8 mouse cellular contexts compared by ENCODE assay signal in the genomic region with DNA sequence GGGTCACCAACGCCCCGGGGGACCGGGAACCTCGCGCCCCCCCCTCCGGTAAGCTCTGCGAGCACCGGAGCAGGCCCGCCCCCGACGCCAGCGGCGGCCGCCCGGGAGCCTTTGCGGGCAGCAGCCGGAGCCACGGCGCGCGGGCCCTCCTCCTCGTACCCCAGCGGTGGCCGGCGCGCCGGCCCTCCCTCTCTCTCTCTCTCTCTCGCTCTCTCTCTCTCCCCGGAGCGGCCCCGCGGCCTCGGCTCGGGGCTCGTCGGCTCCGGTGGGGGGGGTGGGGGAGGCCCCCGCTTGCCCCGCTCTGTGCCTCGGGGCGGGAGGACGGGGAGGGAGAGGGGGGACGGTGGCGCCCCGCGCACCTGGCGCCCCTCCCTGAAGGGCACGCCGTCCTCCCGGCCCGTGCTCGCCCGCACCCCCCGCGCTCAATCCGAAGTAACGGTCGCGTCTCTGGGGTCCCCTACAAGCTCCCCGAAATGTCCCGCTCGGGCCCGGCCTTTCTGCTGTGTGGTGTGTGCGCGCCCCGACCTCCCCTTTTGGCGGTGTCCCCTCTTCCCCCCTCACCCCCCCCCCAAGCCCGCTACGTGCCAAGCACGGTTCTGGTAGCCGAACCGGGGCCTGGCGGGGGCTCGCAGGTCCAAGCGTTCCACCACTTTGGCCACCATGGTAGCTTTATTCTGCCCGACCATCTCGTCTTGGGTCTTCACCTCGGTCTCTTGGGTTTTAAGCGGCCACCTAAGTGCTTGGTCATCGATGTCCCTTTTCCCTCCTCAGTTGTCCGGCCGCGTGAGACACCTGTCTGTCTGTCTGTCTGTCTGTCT. TPM values are rescaled to one million over a fixed set of nuclear protein-coding genes. Genes with fewer than 3 reads are reported as not detected.
DNase-seq lines count a peak whose midpoint lies in the region; ATAC-seq and TF ChIP-seq lines count a peak whose summit lies in the region.

No protein-coding gene starts in this region.

- H3K36me3 ChIP-seq in spleen, adult 2 months (ENCODE audit: control insufficient read depth, insufficient read depth, low read length): no peaks in the 10 kb centered on the region
- H3K36me3 ChIP-seq in heart, embryonic 14.5 days (ENCODE audit: control insufficient read depth, insufficient read depth, low read length): peaks cover 10% of the 10 kb centered on the region; the same call in 1 of the 2 replicates
- no peaks in the 10 kb centered on the region for H3K36me3 ChIP-seq in liver, embryonic 16.5 days (ENCODE audit: control insufficient read depth, insufficient read depth)
- no peaks in the 10 kb centered on the region for H3K36me3 ChIP-seq in stomach, embryonic 16.5 days (ENCODE audit: control insufficient read depth, insufficient read depth, low read length)

- H3K27ac ChIP-seq in spleen, adult 2 months (ENCODE audit: insufficient read depth, low read length): no peak overlapping the region
- peak overlapping the region in 1 of 2 experiments; percentile 89; a peak in 2 of 4 replicates for H3K27ac ChIP-seq in heart, embryonic 14.5 days (replicated peaks in 1 of 2; ENCODE audit: control insufficient read depth in 1 of 2, insufficient read depth in 1 of 2, low read depth in 2 of 2, low read length in 2 of 2)
- H3K27ac ChIP-seq in liver, embryonic 16.5 days (ENCODE audit: low read length): peak overlapping the region; percentile 67
- peak overlapping the region; percentile 79 for H3K27ac ChIP-seq in stomach, embryonic 16.5 days (ENCODE audit: low read length)

- no peak for TF ChIP-seq CTCF in spleen, adult 2 months (IDR thresholded peaks at IDR 0.05; ENCODE audit: extremely low read depth, insufficient read depth, insufficient read length, insufficient replicate concordance)

- DNase-seq in cerebellum, adult 11-12 months: peak; percentile 65
- no peak for DNase-seq in cerebellum, postnatal 36 days
- peak in 1 of 2 experiments; percentile 37 for DNase-seq in spleen, adult 2 months (ENCODE audit: low read depth in 1 of 2, low spot score in 2 of 2)
- DNase-seq in spleen, adult 18-20 months: no peak
- no peak for DNase-seq in adipocyte (ENCODE audit: low spot score)

- no peak for TF ChIP-seq POLR2A in spleen, adult 2 months (IDR thresholded peaks at IDR 0.05; ENCODE audit: low read depth, low read length)

- H3K9me3 ChIP-seq in heart, embryonic 14.5 days (ENCODE audit: control insufficient read depth, low read length): peaks cover 3% of the 10 kb centered on the region
- H3K9me3 ChIP-seq in liver, embryonic 16.5 days (replicated peaks; ENCODE audit: control insufficient read depth, low read length): no peaks in the 10 kb centered on the region
- no peaks in the 10 kb centered on the region for H3K9me3 ChIP-seq in stomach, embryonic 16.5 days (replicated peaks; ENCODE audit: control insufficient read depth, low read length)

- peak overlapping the region; percentile 75 for H3K4me3 ChIP-seq in spleen, adult 2 months (ENCODE audit: extremely low read depth, insufficient read depth, insufficient read length)
- H3K4me3 ChIP-seq in heart, embryonic 14.5 days (ENCODE audit: control insufficient read depth in 1 of 2, insufficient read depth in 1 of 2, low read depth in 1 of 2, low read length in 2 of 2): peak overlapping the region; percentile 83 to 98
- H3K4me3 ChIP-seq in liver, embryonic 16.5 days (ENCODE audit: low read depth, low read length): peak overlapping the region; percentile 90
- H3K4me3 ChIP-seq in stomach, embryonic 16.5 days (replicated peaks; ENCODE audit: low read length): peak overlapping the region; percentile 94

- WGBS in spleen, adult 2 months: under 1% methylated on average over 70 of the region's 83 CpGs
- under 1% methylated on average over 45 of the region's 83 CpGs for WGBS in heart, embryonic 14.5 days
- WGBS in liver, embryonic 16.5 days (ENCODE audit: insufficient replicate concordance): under 1% methylated on average over 39 of the region's 83 CpGs
- under 1% methylated on average over 50 of the region's 83 CpGs for WGBS in stomach, embryonic 16.5 days

- H3K4me2 ChIP-seq in heart, embryonic 14.5 days (ENCODE audit: low read length): peak overlapping the region; percentile 82
- H3K4me2 ChIP-seq in liver, embryonic 16.5 days (ENCODE audit: low read depth, low read length): peak overlapping the region; percentile 89
- peak overlapping the region; percentile 89 for H3K4me2 ChIP-seq in stomach, embryonic 16.5 days (ENCODE audit: low read depth, low read length)

- H3K27me3 ChIP-seq in spleen, adult 2 months (ENCODE audit: control insufficient read depth, insufficient read depth, low read length): no peaks in the 10 kb centered on the region
- no peaks in the 10 kb centered on the region for H3K27me3 ChIP-seq in heart, embryonic 14.5 days (ENCODE audit: control insufficient read depth, insufficient read depth, low read length)
- no peaks in the 10 kb centered on the region for H3K27me3 ChIP-seq in liver, embryonic 16.5 days (ENCODE audit: control insufficient read depth, insufficient read depth, low read depth, low read length)
- no peaks in the 10 kb centered on the region for H3K27me3 ChIP-seq in stomach, embryonic 16.5 days (ENCODE audit: control insufficient read depth, insufficient read depth, low read length)

- peak overlapping the region; percentile 99 for H3K9ac ChIP-seq in heart, embryonic 14.5 days (ENCODE audit: low read length)
- H3K9ac ChIP-seq in liver, embryonic 16.5 days (ENCODE audit: low read depth, low read length): peak overlapping the region; percentile 93
- H3K9ac ChIP-seq in stomach, embryonic 16.5 days (ENCODE audit: low read length): peak overlapping the region; percentile 99

- H3K4me1 ChIP-seq in spleen, adult 2 months (ENCODE audit: control insufficient read depth, insufficient read depth, insufficient read length): peaks cover 18% of the 10 kb centered on the region; the same call in 1 of the 2 replicates
- peaks cover 7 to 38% of the 10 kb centered on the region in 2 experiments for H3K4me1 ChIP-seq in heart, embryonic 14.5 days (ENCODE audit: control insufficient read depth in 2 of 2, insufficient read depth in 2 of 2, low read length in 2 of 2)
- peaks cover 29% of the 10 kb centered on the region for H3K4me1 ChIP-seq in liver, embryonic 16.5 days (ENCODE audit: control insufficient read depth, low read depth, low read length)
- peaks cover 20% of the 10 kb centered on the region for H3K4me1 ChIP-seq in stomach, embryonic 16.5 days (ENCODE audit: control insufficient read depth, insufficient read depth, low read length)

- ATAC-seq in heart, embryonic 14.5 days (ENCODE audit: insufficient number of reproducible peaks, insufficient read depth, low FRiP score, low read depth): peak; percentile 55
- peak; percentile 68 for ATAC-seq in liver, embryonic 16.5 days (ENCODE audit: low read depth)
- ATAC-seq in stomach, embryonic 16.5 days (ENCODE audit: insufficient read depth, low FRiP score): peak; percentile 34; the same call in 1 of the 2 replicates

RNA-seq across cellular contexts. Expression of gene Gigyf1, which starts 7.6 kb away (rescaled TPM):
- 40.3 and 49.8 TPM in 2 replicates for polyA plus RNA-seq in spleen, adult 2 months (2012; rRNA removed)
- 8.7 and 9.6 TPM in 2 replicates for polyA plus RNA-seq in heart, embryonic 14.5 days (2014; fragmentation: Nextera tagmentation; extraction: Ambion mirVana)
- 2.8 and 3.1 TPM in 2 replicates for polyA plus RNA-seq in liver, embryonic 16.5 days (2015; fragmentation: Nextera tagmentation; extraction: Ambion mirVana)
- 7.7 and 9.0 TPM in 2 replicates for polyA plus RNA-seq in stomach, embryonic 16.5 days (2015; fragmentation: Nextera tagmentation; extraction: Ambion mirVana)

RNA-seq across cellular contexts. Expression of gene Pop7, which starts 8.5 kb away (rescaled TPM):
- polyA plus RNA-seq in spleen, adult 2 months (2012; rRNA removed): 26.6 and 40.1 TPM in 2 replicates
- polyA plus RNA-seq in heart, embryonic 14.5 days (2014; fragmentation: Nextera tagmentation; extraction: Ambion mirVana): 44.3 and 49.8 TPM in 2 replicates
- 28.1 and 28.3 TPM in 2 replicates for polyA plus RNA-seq in liver, embryonic 16.5 days (2015; fragmentation: Nextera tagmentation; extraction: Ambion mirVana)
- 46.4 and 48.1 TPM in 2 replicates for polyA plus RNA-seq in stomach, embryonic 16.5 days (2015; fragmentation: Nextera tagmentation; extraction: Ambion mirVana)

RNA-seq across cellular contexts. Expression of gene Epo, which starts 22.3 kb away (rescaled TPM):
- polyA plus RNA-seq in spleen, adult 2 months (2012; rRNA removed): not detected in 2 replicates
- polyA plus RNA-seq in heart, embryonic 14.5 days (2014; fragmentation: Nextera tagmentation; extraction: Ambion mirVana): not detected in 2 replicates
- polyA plus RNA-seq in liver, embryonic 16.5 days (2015; fragmentation: Nextera tagmentation; extraction: Ambion mirVana): 0.81 and 1.2 TPM in 2 replicates
- not detected in 2 replicates for polyA plus RNA-seq in stomach, embryonic 16.5 days (2015; fragmentation: Nextera tagmentation; extraction: Ambion mirVana)

RNA-seq across cellular contexts. Expression of gene Gnb2, which starts 22.5 kb away (rescaled TPM):
- 762 and 932 TPM in 2 replicates for polyA plus RNA-seq in spleen, adult 2 months (2012; rRNA removed)
- 296 and 340 TPM in 2 replicates for polyA plus RNA-seq in heart, embryonic 14.5 days (2014; fragmentation: Nextera tagmentation; extraction: Ambion mirVana)
- 125 and 127 TPM in 2 replicates for polyA plus RNA-seq in liver, embryonic 16.5 days (2015; fragmentation: Nextera tagmentation; extraction: Ambion mirVana)
- 257 and 284 TPM in 2 replicates for polyA plus RNA-seq in stomach, embryonic 16.5 days (2015; fragmentation: Nextera tagmentation; extraction: Ambion mirVana)

RNA-seq across cellular contexts. Expression of gene Zan, which starts 33.9 kb away (rescaled TPM):
- 0.02 and 0.06 TPM in 2 replicates for polyA plus RNA-seq in spleen, adult 2 months (2012; rRNA removed)
- 0.11 and 0.16 TPM in 2 replicates for polyA plus RNA-seq in heart, embryonic 14.5 days (2014; fragmentation: Nextera tagmentation; extraction: Ambion mirVana)
- polyA plus RNA-seq in liver, embryonic 16.5 days (2015; fragmentation: Nextera tagmentation; extraction: Ambion mirVana): 0.07 and 0.11 TPM in 2 replicates
- 0.99 TPM in 2 replicates for polyA plus RNA-seq in stomach, embryonic 16.5 days (2015; fragmentation: Nextera tagmentation; extraction: Ambion mirVana)
